Mouse (Mus musculus) MEL (cell line): ENCODE data around the gene Slc22a23.

Source experiments
- CTCF ChIP-seq, 3 experiments: IDR thresholded peaks in 2 of 3; conservative IDR thresholded peaks in 1 of 3; 2 replicates each; pipeline ENCODE4 v1.5.1; 2011 to 2012; ENCODE audit warnings: low read length in 3 of 3, low read depth in 2 of 3, mild to moderate bottlenecking in 2 of 3, improper control_type of control experiment in 1 of 3, inconsistent platforms in 1 of 3, mixed read lengths in 1 of 3, moderate library complexity in 1 of 3; ENCODE audit not compliant: control insufficient read depth in 1 of 3, insufficient read depth in 1 of 3, poor library complexity in 1 of 3, severe bottlenecking in 1 of 3
- ELF1 ChIP-seq: IDR thresholded peaks from 2 replicates; pipeline ENCODE4 v1.6.1; 2014; ENCODE audit warnings: low read depth, mild to moderate bottlenecking, inconsistent platforms, low read length, improper control_type of control experiment, moderate library complexity
- GATA1 ChIP-seq: IDR thresholded peaks from 2 replicates; pipeline ENCODE4 v1.6.1; 2011; ENCODE audit warnings: low read depth, low read length, improper control_type of control experiment
- MEF2A ChIP-seq: IDR thresholded peaks from 2 replicates; pipeline ENCODE4 v1.6.1; 2014; ENCODE audit warnings: low read depth, mild to moderate bottlenecking, inconsistent platforms, low read length, improper control_type of control experiment; ENCODE audit not compliant: poor library complexity, insufficient replicate concordance, severe bottlenecking; ENCODE audit errors: extremely low read depth
- POLR2AphosphoS2 ChIP-seq: IDR thresholded peaks from 2 replicates; pipeline ENCODE4 v1.6.1; 2011; ENCODE audit warnings: low read length, improper control_type of control experiment

DNA sequence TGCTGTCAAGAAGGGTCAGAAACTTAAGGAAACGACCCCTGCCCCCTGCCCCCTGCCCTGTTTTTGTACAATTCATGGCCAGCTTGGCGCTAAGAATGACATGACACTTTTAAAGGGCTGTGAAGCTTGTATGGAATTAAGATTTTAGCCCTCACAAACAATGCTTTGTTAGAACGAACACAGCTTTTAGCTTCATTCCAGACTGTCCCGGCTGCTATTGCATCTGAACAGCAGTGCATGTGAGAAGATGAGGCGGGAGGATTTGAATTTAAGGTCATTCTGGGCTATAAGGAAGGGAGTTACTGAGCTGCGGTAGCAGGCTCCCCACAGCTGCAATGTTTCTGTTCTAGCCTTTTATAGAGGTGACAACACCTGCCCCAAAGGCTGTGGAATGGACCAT is 96.9 kb downstream of the Slc22a23 start:
- TF ChIP-seq MEF2A (no peak), CTCF (IDR thresholded peaks at IDR 0.05 in 2 of 3, conservative IDR thresholded peaks at IDR 0.05 in 1 of 3; ENCODE audit: control insufficient read depth in 1 of 3, insufficient read depth in 1 of 3, low read depth in 2 of 3, low read length in 3 of 3, poor library complexity in 1 of 3, severe bottlenecking in 1 of 3) (no peak), GATA1 (no peak), ELF1 (no peak), POLR2AphosphoS2 (no peak)
